Mouse (Mus musculus) thymus, postnatal 10 days (tissue): ENCODE data around the gene Il23a.
"Not testable (repeated sequence)": the region's sequence is repeated elsewhere in the genome, so short reads cannot be mapped to it uniquely, and the experiment has no call there.

Source experiments
- DNase-seq, 2 experiments: peaks; one replicate each; pipeline ENCODE4 v3.0.0; 2021; ENCODE audit warnings: low spot score in 2 of 2

Il23a gene

DNA sequence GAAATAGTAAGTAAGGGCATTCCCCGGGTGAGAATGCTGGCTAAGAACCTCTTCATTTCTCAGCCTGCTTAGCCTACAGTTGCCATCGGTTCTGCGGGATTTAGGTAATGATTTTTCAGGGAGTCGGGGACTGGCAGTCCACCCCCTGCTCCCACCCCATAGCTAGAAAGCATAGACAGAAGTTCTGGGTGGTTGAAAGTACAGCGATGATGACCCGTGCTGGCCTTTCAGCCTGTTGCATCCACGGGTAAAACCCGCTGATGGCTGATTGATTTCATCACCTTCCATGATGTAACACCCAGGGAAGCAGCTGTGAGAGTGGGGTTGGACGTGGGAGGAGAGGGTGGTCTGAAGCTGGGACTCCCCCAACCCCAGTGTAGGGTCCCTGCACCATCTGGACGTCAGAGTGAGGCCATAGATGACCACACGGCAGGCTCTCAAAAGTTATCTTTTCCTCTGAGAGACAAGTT is at the start of gene Il23a:
Il23a (minus strand) TSS at position 51 of the 470 bp plus-strand sequence.
- DNase-seq, result no peak

DNA sequence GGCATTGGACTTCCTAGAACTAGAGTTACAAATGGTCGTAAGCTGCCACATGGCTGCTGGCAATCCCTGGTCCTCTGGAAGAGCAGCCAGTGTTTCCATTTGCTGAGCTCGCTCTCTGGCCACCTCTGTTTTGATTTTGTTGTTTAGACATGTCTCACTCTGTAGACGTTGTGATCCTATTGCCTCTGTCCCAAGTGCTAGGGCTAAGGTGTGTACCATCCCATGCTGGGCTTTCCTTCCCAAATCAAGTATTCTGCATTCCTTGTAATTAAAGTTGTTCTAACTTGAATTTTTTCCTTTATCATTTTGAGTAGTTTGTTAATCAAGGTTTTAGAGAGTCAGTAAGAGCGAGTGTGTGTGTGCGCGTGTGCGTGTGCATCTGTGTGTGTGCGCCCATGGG is 49.0 kb upstream of the Il23a start:
- DNase-seq, result no peak

DNA sequence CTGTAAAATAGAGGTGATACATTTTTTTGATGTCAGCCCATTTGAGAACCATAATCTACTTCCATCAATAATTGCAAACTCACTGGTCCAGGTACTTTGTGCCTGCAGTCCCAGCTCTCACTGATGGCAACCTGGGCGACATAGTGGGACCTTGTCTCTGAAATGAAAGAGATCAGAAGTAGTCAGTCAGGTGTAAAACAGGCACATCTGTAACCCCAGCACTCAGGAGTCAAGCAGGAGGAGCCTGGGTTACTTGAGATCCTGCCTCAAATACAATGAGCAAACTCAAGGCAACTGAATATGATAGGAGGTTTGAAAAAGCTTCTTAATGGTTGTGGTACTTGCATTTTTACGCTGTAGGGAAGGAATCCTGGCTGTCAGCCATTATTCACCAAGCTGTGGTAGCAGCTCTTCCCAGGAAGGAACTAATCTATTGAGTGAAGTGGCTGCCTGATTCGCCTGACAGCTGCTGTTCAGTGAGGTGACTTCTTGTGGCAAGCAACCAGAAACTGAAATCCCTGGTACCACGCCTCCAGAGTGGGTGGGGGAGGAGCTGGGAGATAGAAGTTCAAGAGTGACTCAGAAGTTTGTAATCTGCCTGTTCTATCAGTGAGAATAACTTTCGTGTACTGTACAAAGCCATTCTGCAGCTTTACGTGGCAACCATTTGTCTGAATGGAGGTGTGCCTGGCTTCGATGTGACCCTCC is 46.2 kb upstream of the Il23a start:
- DNase-seq, result peak; percentile 68 to 71

DNA sequence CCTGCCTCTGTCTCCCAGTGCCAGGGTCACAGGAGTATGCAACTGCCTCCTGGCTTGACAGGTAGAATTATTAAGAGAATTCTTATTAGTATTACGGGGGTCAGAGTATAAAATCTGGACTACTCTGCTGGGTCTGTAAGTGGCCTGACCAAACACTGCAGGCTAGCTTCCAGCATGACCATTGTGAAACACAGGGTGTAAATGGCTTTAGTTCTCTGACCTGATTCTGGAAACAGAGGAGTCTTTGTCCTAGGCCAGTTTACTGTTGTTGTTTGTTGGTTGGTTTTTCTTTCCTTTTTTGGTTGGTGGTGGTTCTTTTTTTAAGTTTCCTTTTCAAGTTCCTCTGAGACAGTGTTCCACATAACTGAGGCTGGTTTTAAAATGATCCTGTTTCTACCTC is 44.9 kb upstream of the Il23a start:
- no peak for DNase-seq

DNA sequence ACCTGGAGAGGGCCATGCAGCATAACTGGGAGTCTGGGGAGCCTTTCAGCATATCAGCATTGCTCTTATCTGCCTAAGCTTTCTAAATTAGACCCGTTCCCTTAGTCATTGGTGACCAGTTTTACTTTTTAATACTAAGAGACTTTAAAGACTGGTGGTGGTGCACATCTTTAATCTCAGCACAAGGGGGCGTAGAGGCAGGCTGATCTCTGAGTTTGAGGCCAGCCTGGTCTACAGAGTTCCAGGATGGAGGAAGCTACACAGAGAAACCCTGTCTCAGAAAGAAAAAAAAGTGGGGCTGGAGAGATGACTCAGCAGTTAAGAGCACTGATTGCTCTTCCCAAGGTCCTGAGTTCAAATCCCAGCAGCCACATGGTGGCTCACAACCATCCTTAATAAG is 41.7 kb upstream of the Il23a start:
- DNase-seq, result no peak

DNA sequence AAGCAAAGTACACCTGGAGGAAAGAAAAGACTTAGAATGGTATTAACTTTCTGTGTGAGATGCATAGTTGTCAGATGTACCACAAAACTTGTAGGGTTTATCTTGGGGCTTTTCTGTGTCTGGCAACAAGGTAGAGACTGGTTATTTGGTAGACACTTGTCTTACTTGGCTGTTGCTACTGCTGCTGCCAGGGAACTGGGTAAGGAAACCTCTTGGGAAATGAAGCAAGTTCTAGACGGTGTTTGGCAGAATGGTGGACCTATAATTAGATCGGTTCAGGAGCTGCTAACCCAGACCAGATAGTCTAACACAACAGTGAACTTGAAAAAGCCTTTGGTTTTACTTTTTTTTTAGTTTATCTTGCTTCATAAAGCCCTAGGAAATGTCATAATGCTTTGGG is 40.4 kb upstream of the Il23a start:
- DNase-seq, result no peak

DNA sequence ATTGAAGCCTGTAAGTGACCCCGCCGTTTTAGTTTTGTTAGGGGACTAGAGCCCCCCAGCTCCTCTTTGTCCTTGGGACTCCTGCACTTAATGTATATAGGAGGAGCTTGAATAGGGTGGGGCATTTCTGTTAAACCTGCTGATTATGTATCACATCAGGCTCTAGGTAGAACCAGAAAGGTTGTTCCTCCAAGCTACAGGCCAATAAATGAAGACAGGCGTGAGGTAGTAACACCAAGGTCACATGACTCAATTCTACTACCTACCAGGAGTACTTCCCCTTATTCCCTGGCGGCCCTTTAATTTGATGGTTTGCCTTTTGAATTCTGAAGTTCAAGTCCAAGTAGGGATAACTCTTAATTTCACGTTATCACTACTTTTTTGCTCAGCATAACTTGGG is 39.9 kb upstream of the Il23a start:
- DNase-seq, result no peak

DNA sequence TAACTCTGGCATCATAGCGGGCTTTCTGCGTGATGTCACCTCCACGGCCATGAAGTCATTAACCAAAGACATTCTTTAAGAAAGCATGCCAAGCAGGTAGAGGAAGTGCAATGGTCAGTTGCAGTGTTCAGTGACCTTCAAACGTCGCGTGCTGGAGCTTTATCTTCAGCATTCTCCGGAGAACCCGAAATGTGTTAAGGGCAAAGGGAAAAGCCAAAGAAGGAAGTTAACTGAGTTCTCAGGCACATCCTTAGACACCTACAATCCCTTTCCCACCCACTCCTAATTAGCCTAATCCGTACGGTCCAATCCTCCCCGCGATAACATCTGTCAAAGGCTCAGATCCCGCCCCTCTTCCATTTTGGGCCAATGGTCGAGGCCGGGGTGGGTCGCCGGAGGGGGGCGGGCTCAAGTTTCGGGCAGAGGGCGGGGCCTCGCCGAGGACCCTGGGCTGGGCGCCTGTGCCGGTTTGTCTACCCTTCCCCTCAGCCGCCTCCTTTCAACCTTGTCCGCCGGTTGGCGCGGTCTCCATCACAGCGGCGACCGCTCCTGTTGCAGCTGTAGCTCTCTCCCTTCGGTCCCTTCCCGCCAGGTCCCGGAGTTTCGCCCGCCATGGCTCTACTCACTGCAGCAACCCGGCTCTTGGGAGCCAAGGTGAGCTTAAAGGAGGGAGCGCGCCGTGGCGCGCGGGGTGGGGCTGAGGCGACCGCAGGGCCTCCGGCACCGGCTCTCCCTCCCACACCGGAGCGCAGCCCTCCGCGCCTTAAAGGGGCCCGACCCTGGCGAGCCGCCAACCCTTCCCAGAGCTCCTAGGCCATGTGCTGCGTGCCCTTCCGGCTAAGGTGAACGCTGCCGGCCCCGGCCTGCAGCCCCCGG is 39.0 kb upstream of the Il23a start, which contains the start of gene Cs:
Cs (plus strand) TSS at position 429 of the 876 bp plus-strand sequence.
- DNase-seq, result peak; percentile 96 to 98

DNA sequence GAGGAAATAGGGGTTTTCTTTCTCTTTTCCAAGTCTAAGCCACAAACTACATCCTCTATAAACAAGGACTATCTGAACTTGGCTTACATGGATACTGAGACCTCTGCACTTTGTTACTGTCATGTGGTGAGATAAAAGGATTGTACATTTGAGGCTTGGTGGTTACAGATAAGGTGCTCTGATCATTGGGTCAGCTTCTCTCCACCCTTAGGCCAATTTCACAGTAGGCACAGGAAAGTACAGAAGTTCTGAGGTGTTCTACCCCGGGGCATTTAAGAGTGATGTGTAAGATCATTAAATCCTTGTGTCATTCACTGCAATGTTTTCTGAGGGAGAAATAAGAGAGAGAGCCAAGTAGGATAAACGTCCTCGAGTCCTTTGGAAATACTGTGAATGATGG is 38.0 kb upstream of the Il23a start:
- no peak for DNase-seq

GRCm38 (mm10) chr10:128336195-128336594 is 37.6 kb upstream of the Il23a start:
- no peak for DNase-seq

DNA sequence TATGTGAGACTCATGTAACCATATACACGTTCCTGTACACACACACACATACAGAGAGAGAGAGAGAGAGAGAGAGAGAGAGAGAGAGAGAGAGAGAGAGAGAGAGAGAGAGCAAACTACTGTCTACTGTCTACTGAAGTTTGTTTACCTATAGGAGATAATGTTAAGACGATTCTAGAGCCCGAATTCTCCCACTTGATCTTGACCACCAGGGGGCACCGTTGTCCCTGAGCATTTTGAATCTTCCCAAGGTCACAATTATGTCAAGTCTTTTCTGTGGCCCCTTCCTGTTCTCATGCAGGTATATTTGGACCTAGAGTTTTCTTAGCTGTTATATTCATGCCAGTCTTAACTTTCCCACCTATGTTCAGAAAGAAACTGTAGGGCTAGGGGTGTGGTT is 37.0 kb upstream of the Il23a start:
- DNase-seq, result peak; percentile 71 to 88

- not testable (repeated sequence) for DNase-seq
These were observed 34.1 kb upstream of the Il23a start for GRCm38 (mm10) chr10:128332358-128333249.

DNA sequence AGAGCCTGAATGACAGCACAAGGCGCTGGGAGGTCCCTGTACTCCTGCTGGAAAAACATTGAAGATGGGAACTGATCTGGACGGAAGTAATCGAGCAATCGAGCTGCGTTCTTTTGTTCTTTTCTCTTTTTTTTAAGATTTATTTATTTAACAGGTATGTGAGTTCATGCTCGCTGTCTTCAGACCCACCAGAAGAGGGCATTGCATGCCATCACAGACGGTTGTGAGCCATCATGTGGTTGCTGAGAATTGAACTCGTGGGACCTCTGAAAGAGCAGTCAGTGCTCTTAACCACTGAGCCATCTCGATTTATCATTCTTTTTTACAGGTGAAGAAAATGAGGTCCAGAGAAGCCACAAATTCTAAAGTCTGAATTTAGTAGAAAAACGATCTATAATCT is 29.1 kb upstream of the Il23a start:
- DNase-seq, result no peak

DNA sequence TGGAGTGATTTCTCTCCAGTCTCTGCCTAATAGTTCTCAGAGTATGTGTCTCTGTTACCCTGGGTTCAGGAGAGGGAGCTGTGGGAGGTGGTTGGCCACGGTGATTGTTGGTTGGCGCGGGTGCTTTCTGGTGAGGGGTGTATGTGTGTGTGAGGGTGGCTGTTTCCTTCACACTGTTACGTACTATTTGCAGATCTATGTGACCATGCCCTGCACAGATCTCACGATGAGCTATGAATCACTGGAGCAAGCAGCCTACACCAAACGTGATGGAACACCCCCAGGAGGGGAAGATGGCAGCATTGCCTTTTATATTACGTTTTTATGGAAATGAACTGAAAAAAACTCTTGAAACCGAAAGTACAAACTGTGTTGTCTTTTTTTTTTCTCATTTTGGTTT is 28.3 kb upstream of the Il23a start:
- no peak for DNase-seq

DNA sequence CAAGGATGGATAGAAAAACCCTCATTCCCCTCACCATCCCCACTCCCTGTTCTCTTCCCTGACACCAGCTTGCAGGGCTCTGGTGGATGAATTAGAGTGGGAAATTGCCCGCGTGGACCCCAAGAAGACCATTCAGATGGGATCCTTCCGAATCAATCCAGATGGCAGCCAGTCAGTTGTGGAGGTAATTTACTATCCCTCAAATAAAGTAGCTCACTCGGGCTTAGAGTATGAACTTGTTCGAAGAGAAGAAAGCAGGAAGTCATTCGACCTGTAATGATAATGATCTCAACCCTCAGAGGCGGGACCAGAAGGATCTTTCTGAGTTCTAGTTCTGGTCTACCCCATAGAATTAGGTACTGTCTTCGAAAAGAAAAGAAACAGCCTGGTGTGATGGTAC is 25.0 kb upstream of the Il23a start:
- DNase-seq, result no peak

DNA sequence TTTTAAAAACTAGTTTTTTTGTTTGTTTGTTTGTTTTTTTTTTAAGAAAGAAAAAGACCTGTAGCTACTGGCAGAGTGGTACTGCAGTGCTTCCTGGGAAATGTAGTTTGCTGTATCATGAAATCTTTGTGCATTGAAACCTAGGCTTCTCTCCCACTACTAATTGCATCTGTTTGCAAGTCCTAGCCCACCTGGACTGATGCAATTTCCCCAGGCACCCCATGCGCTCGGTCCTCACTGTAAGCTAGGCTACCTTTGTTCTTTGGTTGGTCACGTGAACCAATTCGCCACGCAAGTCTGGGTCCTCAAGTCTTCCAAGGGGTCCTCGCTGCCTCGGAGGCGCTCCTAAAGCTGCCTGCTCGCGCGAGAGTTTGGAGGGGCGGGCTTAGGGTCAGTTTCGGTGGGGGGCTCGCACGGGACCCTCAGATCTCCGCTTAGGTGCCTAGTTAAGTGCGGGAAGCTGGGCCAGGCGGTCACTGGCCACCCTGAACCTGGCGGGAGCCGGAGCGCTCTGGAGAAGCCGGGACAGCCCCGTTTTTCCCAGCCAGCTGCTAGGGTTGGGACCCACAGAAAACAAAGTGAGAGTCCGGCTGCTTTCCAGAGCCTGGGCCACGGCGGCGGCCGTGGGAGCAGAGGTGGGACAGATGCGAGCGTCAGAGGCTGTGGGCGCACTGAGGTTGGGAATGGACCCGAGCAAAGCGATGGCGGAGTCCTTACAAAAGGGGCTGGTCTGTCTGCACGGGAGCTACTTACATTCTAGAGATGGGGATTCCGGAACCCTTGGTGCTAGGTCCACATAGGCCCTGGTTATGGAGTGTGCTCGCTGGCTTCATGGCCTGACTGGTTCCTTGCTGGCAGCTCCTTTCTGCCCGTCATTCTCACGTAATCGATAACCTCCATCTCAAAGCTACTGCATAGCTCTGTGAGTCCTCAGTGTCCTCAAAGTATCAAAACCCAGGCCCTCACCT is 23.9 kb upstream of the Il23a start, which contains the start of gene Cnpy2:
Cnpy2 (plus strand) TSS at position 319 of the 968 bp plus-strand sequence.
- peak; percentile 75 to 76 for DNase-seq

DNA sequence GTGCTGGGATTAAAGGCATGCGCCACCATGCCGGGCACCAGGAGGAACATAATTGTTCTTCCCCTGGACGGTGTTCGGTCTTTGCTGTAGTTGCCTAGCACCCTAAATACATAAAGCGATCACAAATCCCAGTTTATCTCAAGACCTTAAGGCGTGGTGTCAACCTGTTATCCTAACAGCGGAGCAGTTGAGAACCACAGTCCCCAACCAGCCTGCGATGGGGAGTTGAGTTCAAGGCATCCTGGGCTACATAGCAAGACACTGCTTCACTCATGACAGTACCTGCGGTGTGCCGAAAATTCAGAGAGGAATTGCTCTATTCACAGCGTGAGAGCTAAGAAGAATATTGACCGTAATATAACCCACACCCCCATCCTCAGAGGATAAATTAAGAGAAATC is 23.1 kb upstream of the Il23a start:
- no peak for DNase-seq

DNA sequence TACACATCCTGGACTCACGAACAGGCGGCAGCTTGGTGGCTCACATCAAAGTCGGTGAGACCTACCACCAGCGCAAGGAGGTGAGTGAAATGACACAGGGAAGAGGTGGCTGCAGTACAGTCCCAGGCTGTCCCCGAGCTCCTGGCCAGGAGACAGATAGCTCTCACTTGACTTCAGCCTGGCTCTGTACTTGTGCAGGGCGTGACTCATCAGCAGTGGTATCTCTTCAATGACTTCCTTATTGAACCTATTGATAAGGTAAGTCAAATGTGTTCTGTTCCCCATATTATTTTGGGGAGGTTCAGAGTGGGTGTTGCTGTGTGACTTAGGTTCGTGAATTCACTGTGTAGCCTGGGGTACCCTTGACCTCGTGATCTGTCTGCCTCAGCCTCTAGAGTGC is 17.0 kb upstream of the Il23a start:
- DNase-seq, result no peak

DNA sequence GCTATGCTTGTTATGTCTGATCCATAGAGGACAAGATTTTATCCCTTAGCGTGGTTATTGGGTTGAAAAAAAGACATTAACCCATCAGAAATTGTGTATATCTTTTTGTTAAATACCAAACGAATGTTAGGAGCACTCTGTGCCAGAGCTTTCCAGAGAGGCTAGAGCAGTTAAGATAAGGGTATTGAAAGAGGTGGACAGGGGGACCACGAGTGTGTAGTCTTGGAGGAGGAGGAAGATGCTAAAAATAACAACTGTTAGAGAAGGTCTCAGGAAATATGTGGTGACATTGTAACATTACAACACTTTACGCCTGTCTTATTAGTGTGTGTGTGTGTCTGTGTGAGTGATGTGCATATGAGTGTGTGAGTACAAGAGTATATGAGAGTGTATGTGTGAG is 12.3 kb upstream of the Il23a start:
- no peak for DNase-seq

DNA sequence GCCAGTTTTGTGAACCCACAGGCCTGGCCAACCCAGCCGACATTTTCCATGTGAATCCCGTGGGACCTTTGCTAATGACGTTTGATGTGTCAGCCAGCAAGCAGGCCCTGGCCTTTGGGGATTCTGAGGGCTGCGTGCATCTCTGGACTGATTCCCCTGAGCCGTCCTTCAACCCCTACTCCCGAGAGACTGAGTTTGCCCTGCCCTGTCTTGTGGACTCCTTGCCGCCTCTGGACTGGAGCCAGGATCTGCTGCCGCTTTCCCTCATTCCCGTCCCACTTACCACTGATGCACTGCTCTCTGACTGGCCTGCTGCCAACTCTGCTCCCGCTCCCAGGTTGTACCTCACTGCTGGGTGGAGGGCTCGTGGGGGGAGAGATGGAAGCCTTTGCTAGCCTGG is 11.6 kb upstream of the Il23a start:
- DNase-seq, result no peak

GRCm38 (mm10) chr10:128309654-128310053 is 11.1 kb upstream of the Il23a start:
- DNase-seq, result no peak
